Mouse (Mus musculus) ovary, adult 18-20 months (tissue): ENCODE measurements around the gene Ss18l2.

Experiments used
- DNase-seq: peaks from one replicate; pipeline ENCODE4 v3.0.0; 2022; ENCODE audit warnings: low spot score, mixed read lengths

Ss18l2 gene

DNA sequence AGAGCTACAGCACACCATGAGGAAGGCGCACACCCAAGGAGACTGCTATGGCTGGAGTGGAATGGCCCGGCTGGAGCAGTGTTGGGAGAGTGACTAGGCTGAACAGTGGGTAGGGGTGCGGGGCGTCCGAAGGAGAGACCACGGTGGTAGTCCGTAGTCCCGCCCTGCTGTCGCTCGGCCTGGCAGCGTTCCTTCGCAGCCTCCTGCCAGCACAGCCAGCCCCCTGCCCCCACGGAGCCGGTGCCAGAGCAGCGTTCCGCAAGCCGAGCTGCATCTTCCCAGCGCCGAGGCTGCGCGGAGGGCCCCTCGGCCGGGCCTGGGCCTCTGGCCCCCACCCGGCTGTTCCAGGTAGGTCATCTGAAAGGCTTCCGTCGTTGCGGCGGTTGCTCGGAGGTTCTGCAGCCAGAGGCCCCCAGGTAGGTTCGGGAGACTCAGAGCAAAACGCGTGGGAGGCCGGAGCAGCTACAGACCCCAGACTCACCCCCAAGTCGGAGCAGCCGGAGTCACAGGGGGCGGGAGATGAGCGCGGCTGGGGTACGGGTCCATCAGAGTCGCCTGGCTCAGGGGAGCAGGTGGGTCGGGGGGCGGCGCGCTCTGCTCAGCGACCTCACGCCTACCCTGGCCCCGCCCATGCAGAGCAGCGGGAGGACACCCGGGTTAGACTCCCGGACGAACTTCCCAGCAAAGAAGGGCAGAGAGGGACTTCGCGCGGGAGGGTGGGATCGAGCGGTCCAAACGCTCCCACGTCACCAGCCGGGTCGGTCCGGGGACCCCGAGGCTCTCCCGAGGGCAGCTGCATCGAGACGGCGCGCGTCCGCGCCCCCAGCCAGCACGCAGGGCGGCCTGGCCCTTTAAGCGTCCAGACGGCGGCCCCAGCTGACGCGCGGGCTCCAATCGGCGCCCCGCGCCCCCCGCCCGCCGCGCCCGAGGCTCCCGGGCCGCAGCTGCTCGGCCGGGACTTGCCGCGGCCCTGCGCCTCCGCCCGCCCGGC, 49.3 kb downstream of the Ss18l2 start, which contains the start of gene Zfp651:
Gene Zfp651, plus strand, starts transcription at position 240 of the 991 bp plus-strand sequence.
- no peak for DNase-seq

DNA sequence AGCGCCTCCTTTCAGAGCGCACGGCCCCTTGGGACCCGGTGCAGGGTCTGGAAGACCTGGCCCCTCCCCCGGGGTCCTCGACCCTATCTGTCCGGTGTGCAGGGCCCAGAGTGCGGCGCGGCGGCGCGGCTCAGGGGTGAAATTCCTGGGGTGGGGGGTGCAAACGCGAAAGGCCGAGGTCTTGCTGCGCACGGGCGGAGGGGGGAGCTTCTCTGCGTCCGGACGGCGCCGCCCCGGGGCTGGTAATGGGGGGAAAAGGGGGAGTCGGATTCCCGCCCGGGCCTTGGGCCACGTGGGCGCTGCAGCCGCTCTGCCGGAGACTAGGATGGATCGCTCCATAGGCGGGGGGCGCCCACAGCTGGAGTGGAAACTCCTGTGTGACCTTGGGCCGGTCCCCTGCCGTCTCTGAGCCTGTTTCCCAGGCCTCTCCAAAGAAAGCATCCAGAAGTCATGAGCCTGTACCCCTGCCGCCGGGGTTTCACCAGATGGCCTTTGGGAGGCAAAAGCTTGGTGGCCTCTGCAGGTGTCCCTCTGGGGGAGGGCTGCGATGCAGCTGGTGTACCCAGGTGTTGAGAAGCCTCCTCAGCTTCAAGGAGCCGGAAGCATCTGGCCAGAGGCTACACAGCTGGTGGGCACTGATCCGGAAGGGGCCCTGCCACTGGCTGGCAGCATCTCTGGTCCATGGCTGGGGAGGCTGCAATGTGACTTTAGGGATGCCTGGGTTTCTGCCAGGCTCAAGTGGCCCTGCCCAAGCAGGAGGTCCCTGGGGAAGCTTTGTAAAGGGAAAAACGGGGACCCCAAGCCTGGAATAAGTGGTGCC, 50.4 kb downstream of the Ss18l2 start:
- DNase-seq = peak; percentile 71

DNA sequence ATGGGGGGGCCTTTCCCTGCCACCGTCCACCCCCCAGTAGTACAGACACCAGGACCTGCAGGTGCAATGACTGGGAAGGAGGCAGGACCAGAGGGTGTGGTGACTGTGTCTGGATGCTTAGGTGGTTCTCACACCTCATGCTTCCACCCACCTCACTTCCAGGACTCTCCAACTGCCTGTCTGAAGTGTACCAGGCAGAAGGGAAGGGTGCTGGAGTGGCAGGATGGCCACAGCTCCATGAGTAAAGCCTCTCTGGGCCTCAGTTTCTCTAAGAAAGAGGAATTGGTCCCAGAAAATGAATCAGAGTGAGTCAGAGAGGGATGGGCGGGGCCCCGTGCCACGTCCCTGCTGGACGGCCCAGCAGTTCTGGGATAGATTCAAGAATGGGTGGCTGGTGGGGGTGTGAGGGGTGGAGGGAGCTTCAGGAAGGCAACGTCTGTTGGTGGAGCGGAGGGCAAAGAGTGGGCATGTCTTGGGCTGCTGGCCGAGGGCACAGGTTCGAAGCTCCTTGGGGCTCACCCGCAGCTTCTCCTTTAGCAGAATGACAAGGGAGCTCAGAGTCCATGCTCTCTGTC, 51.0 kb downstream of the Ss18l2 start:
- DNase-seq = no peak

DNA sequence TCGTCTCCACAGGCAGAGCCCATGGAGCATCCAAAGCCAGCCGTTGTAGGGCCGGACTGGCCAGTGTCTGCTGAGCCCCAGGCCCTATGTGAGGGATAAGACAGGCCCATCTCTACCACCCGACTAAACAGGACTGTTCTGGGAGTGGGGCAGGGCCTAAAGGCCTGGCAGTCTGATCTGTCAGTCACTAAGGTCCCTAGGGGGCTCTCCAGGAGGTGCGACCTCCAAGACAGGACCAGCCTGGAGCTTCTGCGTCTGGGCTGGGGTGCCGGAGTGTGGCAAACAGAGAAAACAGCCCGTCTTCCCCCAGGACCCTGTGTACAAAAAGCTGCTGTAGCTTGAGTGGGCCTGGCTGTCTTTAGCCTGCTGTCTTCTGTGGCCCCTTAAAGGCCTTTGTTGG, 51.7 kb downstream of the Ss18l2 start:
- no peak for DNase-seq

DNA sequence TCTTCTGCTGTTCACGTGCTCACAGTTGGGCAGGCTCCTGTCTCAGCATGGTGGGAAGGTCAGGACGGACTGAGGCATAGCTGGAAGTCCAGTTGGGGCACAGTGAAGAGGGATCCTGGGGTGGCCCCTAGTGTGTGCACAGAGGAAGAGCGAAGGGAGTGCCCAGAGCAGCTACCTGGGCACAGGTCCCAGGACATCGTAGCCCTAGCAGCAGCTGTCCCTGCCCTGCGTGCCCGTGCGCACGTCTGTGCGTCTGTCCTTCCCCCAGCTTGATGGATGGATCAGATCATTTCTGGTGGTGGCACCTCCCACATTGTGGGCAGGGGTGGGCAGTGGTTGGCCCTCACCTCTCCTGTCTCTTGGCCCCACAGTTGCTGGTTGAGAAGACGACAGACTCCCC, 52.1 kb downstream of the Ss18l2 start:
- DNase-seq = no peak

DNA sequence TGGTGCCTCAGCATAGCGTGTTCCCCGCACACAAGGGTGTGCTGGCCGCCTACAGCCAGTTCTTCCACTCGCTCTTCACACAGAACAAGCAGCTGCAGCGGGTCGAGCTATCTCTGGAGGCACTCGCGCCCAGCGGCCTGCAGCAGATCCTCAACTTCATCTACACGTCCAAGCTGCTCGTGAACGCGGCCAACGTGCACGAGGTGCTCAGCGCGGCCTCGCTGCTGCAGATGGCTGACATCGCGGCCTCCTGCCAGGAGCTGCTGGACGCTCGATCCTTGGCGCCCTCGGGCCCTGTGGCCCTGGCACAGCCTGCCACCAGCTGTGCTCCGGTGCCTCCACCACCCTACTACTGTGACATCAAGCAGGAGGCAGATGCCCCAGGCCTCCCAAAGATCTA, 52.6 kb downstream of the Ss18l2 start:
- no peak for DNase-seq
